Mouse (Mus musculus) frontal cortex, postnatal 36 days (tissue): ENCODE data around the gene Haus2.

ENCODE experiments used
- DNase-seq, 2 experiments: peaks; one replicate each; pipeline ENCODE4 v3.0.0; 2022; ENCODE audit warnings: low spot score in 2 of 2

Gene Haus2

GRCm38 (mm10) chr2:120663491-120664154, 54.4 kb downstream of the Haus2 start:
- DNase-seq = no peak

GRCm38 (mm10) chr2:120667446-120667845, 58.3 kb downstream of the Haus2 start:
- no peak for DNase-seq

GRCm38 (mm10) chr2:120670253-120670652, 61.1 kb downstream of the Haus2 start:
- peak in 1 of 2 experiments; percentile 10 for DNase-seq
